In genomic region chr15:62301567-62301966, GRCm38 (mm10) we compare ENCODE assay signal across 24 mouse cellular contexts.
DNase-seq lines count a peak whose midpoint lies in the region; TF ChIP-seq lines count a peak whose summit lies in the region.
"Had no signal": no experiment of that assay in that cellular context is flagged by ENCODE, and none has a peak within 500 bp of the region (broad histone marks: within the 10 kb centered on the region; RNA-seq: fewer than 3 reads in every experiment).

No protein-coding gene starts in this region.

- 81% methylated on average over 3 of the region's 3 CpGs for WGBS in heart, adult 2 months

- TF ChIP-seq CTCF in gastrocnemius, adult 2 months (IDR thresholded peaks at IDR 0.05): no peak
- no peak for TF ChIP-seq CTCF in heart, adult 2 months (IDR thresholded peaks at IDR 0.05)

- H3K27me3 ChIP-seq in heart, adult 2 months (ENCODE audit: control insufficient read depth, insufficient read depth, low read length): no peaks in the 10 kb centered on the region
- no peaks in the 10 kb centered on the region for H3K27me3 ChIP-seq in myocyte (ENCODE audit: control insufficient read depth, insufficient read depth, insufficient read length)
- H3K27me3 ChIP-seq: CH12.LX; embryonic facial prominence, embryonic 13.5 days; embryonic facial prominence, embryonic 15.5 days; forebrain, embryonic 13.5 days; forebrain, embryonic 15.5 days; Patski had no signal

- no peaks in the 10 kb centered on the region for H3K79me2 ChIP-seq in heart, adult 2 months (replicated peaks; ENCODE audit: control insufficient read depth, insufficient read depth, low read length)
- no peaks in the 10 kb centered on the region for H3K79me2 ChIP-seq in myocyte (ENCODE audit: control insufficient read depth, insufficient read depth)

- peaks cover 4% of the 10 kb centered on the region for H3K36me3 ChIP-seq in heart, adult 2 months (ENCODE audit: control insufficient read depth, insufficient read depth, low read length)
- no peaks in the 10 kb centered on the region for H3K36me3 ChIP-seq in myocyte (ENCODE audit: control insufficient read depth, insufficient read depth)
- H3K36me3 ChIP-seq: embryonic facial prominence, embryonic 13.5 days; embryonic facial prominence, embryonic 15.5 days; forebrain, embryonic 15.5 days; G1E had no signal

- H3ac ChIP-seq in myocyte (ENCODE audit: control insufficient read depth, insufficient read length): no peak overlapping the region

- DNase-seq in gastrocnemius, adult 2 months: no peak
- DNase-seq in gastrocnemius, postnatal 14 days: no peak
- no peak for DNase-seq in heart, adult 2 months
- no peak for DNase-seq in heart, adult 18-20 months
- DNase-seq in fat pad, adult 2 months (ENCODE audit: extremely low read depth, low read depth, low spot score): peak; percentile 56
- no peak for DNase-seq in urinary bladder, adult 18-20 months (ENCODE audit: low spot score in 2 of 2)
- DNase-seq: adrenal gland, adult 8-10 months; adrenal gland, postnatal 36 days; B cell, adult 2 months; cerebellum, adult 11-12 months; cerebellum, adult 2 months; cerebellum, adult 9-10 months; cerebellum, postnatal 14 days; cerebellum, postnatal 36 days; embryo, embryonic 11 days had no signal

- intact Hi-C loops in gastrocnemius, adult 2 months (cut with DNase I): no loop called here
- intact Hi-C loops in gastrocnemius, postnatal 14 days (cut with DNase I; ENCODE audit: low total_unique reads): no loop called here
- intact Hi-C loops in heart, adult 2 months (cut with DNase I): no loop called here

- H3K4me3 ChIP-seq in gastrocnemius, adult 2 months: no peak overlapping the region
- H3K4me3 ChIP-seq in heart, adult 2 months: no peak overlapping the region
- no peak overlapping the region for H3K4me3 ChIP-seq in myocyte
- H3K4me3 ChIP-seq: embryonic facial prominence, embryonic 13.5 days; embryonic facial prominence, embryonic 15.5 days; erythroblast, embryonic 14.5 days; forebrain, embryonic 13.5 days; forebrain, embryonic 15.5 days had no signal

- TF ChIP-seq EP300 in heart, adult 2 months (IDR thresholded peaks at IDR 0.05; ENCODE audit: insufficient read depth, low read depth, low read length): no peak

- H3K4me2 ChIP-seq in myocyte (ENCODE audit: low read depth): peak overlapping the region; percentile 12
- H3K4me2 ChIP-seq: embryonic facial prominence, embryonic 13.5 days; embryonic facial prominence, embryonic 15.5 days; forebrain, embryonic 13.5 days; forebrain, embryonic 15.5 days had no signal

- no peak overlapping the region for H3K9ac ChIP-seq in heart, adult 2 months (ENCODE audit: low read depth, low read length)
- H3K9ac ChIP-seq: embryonic facial prominence, embryonic 13.5 days; embryonic facial prominence, embryonic 15.5 days; forebrain, embryonic 13.5 days; forebrain, embryonic 15.5 days had no signal

- TF ChIP-seq POLR2A in heart, adult 2 months (IDR thresholded peaks at IDR 0.05; ENCODE audit: insufficient read depth, low read depth, low read length): no peak
- TF ChIP-seq POLR2A in myocyte (IDR thresholded peaks at IDR 0.05; ENCODE audit: insufficient read length, low read depth): no peak

- no peaks in the 10 kb centered on the region for H3K4me1 ChIP-seq in heart, adult 2 months (ENCODE audit: control insufficient read depth, insufficient read depth, low read length)
- H3K4me1 ChIP-seq: embryonic facial prominence, embryonic 13.5 days; embryonic facial prominence, embryonic 15.5 days; forebrain, embryonic 13.5 days; forebrain, embryonic 15.5 days had no signal

- peak overlapping the region; percentile 68 for H3K27ac ChIP-seq in gastrocnemius, adult 2 months
- H3K27ac ChIP-seq in heart, adult 2 months: peak overlapping the region; percentile 43; the same call in 1 of the 2 replicates
- H3K27ac ChIP-seq: embryonic facial prominence, embryonic 13.5 days; embryonic facial prominence, embryonic 15.5 days; forebrain, embryonic 13.5 days; forebrain, embryonic 15.5 days had no signal

TF ChIP-seq in myocyte, 11 proteins besides CTCF, POLR2A, EP300 and RAD21:
- TF ChIP-seq POLR2AphosphoS2 (IDR thresholded peaks at IDR 0.05; ENCODE audit: insufficient read length, low read depth) (no peak), REST (IDR thresholded peaks at IDR 0.05; ENCODE audit: insufficient read depth, insufficient read length) (no peak), MAX (IDR thresholded peaks at IDR 0.05; ENCODE audit: low read depth) (no peak), CEBPB (IDR thresholded peaks at IDR 0.05; ENCODE audit: insufficient read depth, poor library complexity, severe bottlenecking) (no peak)
